Mouse (Mus musculus): Measurements from ENCODE around the gene Tex22. TPM values are rescaled to one million over a fixed set of nuclear protein-coding genes. Genes with fewer than 3 reads are reported as not detected.

Gene Tex22
- polyA plus RNA-seq, 1 experiment from 2014 or later = not detected

- no peaks in the 10 kb centered on the region for H3K27me3 ChIP-seq (ENCODE audit: control insufficient read depth, insufficient read depth, low read length)
- no peak overlapping the region for H3K27ac ChIP-seq (ENCODE audit: low read depth, low read length)
- peak; percentile 29; the same call in 1 of the 2 replicates for ATAC-seq (ENCODE audit: low FRiP score, low TSS enrichment)
- H3K4me1 ChIP-seq (ENCODE audit: control insufficient read depth, insufficient read depth, low read length) = no peaks in the 10 kb centered on the region
- no peak overlapping the region for H3K4me3 ChIP-seq (ENCODE audit: low read length)
- H3K9ac ChIP-seq (ENCODE audit: low read depth, low read length) = no peak overlapping the region
- H3K9me3 ChIP-seq (ENCODE audit: control insufficient read depth, low read length) = no peaks in the 10 kb centered on the region
- H3K36me3 ChIP-seq (ENCODE audit: control insufficient read depth, insufficient read depth, low read length) = peaks cover 89% of the 10 kb centered on the region
- 85% methylated on average over 20 of the region's 20 CpGs for WGBS
- H3K4me2 ChIP-seq (replicated peaks; ENCODE audit: low read depth, low read length) = no peak overlapping the region
Observed at GRCm38 (mm10) chr12:113119516-113120410, 45.5 kb downstream of the Tex22 start.

GRCm38 (mm10) chr12:113124726-113125125 is 50.4 kb downstream of the Tex22 start:
- Histone ChIP-seq H3K4me1 (ENCODE audit: control insufficient read depth, insufficient read depth, low read length) (no peaks in the 10 kb centered on the region), H3K36me3 (ENCODE audit: control insufficient read depth, insufficient read depth, low read length) (peaks cover 97% of the 10 kb centered on the region), H3K27me3 (ENCODE audit: control insufficient read depth, insufficient read depth, low read length) (no peaks in the 10 kb centered on the region), H3K4me2 (replicated peaks; ENCODE audit: low read depth, low read length) (no peak overlapping the region), H3K9ac (ENCODE audit: low read depth, low read length) (no peak overlapping the region), H3K4me3 (ENCODE audit: low read length) (no peak overlapping the region), H3K27ac (ENCODE audit: low read depth, low read length) (no peak overlapping the region), H3K9me3 (ENCODE audit: control insufficient read depth, low read length) (no peaks in the 10 kb centered on the region)
- ATAC-seq (ENCODE audit: low FRiP score, low TSS enrichment) = no peak
- WGBS = 83% methylated on average over 6 of the region's 6 CpGs

GRCm38 (mm10) chr12:113130732-113131131 is 56.4 kb downstream of the Tex22 start:
- Histone ChIP-seq H3K9ac (ENCODE audit: low read depth, low read length) (no peak overlapping the region; the same call in 1 of the 2 replicates), H3K4me1 (ENCODE audit: control insufficient read depth, insufficient read depth, low read length) (no peaks in the 10 kb centered on the region), H3K36me3 (ENCODE audit: control insufficient read depth, insufficient read depth, low read length) (peaks cover 100% of the 10 kb centered on the region), H3K27ac (ENCODE audit: low read depth, low read length) (no peak overlapping the region), H3K9me3 (ENCODE audit: control insufficient read depth, low read length) (no peaks in the 10 kb centered on the region), H3K4me2 (replicated peaks; ENCODE audit: low read depth, low read length) (no peak overlapping the region), H3K4me3 (ENCODE audit: low read length) (no peak overlapping the region), H3K27me3 (ENCODE audit: control insufficient read depth, insufficient read depth, low read length) (no peaks in the 10 kb centered on the region)
- ATAC-seq (ENCODE audit: low FRiP score, low TSS enrichment) = no peak
- 95% methylated on average over 8 of the region's 8 CpGs for WGBS

- peaks cover 100% of the 10 kb centered on the region for H3K36me3 ChIP-seq (ENCODE audit: control insufficient read depth, insufficient read depth, low read length)
Observed at GRCm38 (mm10) chr12:113131601-113132000, 57.3 kb downstream of the Tex22 start.

GRCm38 (mm10) chr12:113132567-113132966 is 58.3 kb downstream of the Tex22 start:
- 90% methylated on average over 2 of the region's 2 CpGs for WGBS
- H3K36me3 ChIP-seq (ENCODE audit: control insufficient read depth, insufficient read depth, low read length) = peaks cover 100% of the 10 kb centered on the region
- no peak overlapping the region for H3K9ac ChIP-seq (ENCODE audit: low read depth, low read length)
- ATAC-seq (ENCODE audit: low FRiP score, low TSS enrichment) = no peak
- no peaks in the 10 kb centered on the region for H3K27me3 ChIP-seq (ENCODE audit: control insufficient read depth, insufficient read depth, low read length)
- no peak overlapping the region for H3K4me2 ChIP-seq (replicated peaks; ENCODE audit: low read depth, low read length)
- H3K4me3 ChIP-seq (ENCODE audit: low read length) = no peak overlapping the region
- H3K9me3 ChIP-seq (ENCODE audit: control insufficient read depth, low read length) = no peaks in the 10 kb centered on the region
- no peaks in the 10 kb centered on the region for H3K4me1 ChIP-seq (ENCODE audit: control insufficient read depth, insufficient read depth, low read length)
- no peak overlapping the region for H3K27ac ChIP-seq (ENCODE audit: low read depth, low read length)

More at GRCm38 (mm10) chr12:113131601-113132000, 57.3 kb downstream of the Tex22 start:
- WGBS = 99% methylated on average over 14 of the region's 14 CpGs
- H3K27me3 ChIP-seq (ENCODE audit: control insufficient read depth, insufficient read depth, low read length) = no peaks in the 10 kb centered on the region
- no peak overlapping the region for H3K4me2 ChIP-seq (replicated peaks; ENCODE audit: low read depth, low read length)
- ATAC-seq (ENCODE audit: low FRiP score, low TSS enrichment) = no peak
- no peaks in the 10 kb centered on the region for H3K4me1 ChIP-seq (ENCODE audit: control insufficient read depth, insufficient read depth, low read length)
- H3K4me3 ChIP-seq (ENCODE audit: low read length) = no peak overlapping the region
- no peak overlapping the region for H3K27ac ChIP-seq (ENCODE audit: low read depth, low read length)
- no peak overlapping the region for H3K9ac ChIP-seq (ENCODE audit: low read depth, low read length)
- no peaks in the 10 kb centered on the region for H3K9me3 ChIP-seq (ENCODE audit: control insufficient read depth, low read length)

GRCm38 (mm10) chr12:113133260-113133659 is 59.0 kb downstream of the Tex22 start:
- H3K4me3 ChIP-seq (ENCODE audit: low read length) = no peak overlapping the region
- ATAC-seq (ENCODE audit: low FRiP score, low TSS enrichment) = no peak
- no peaks in the 10 kb centered on the region for H3K4me1 ChIP-seq (ENCODE audit: control insufficient read depth, insufficient read depth, low read length)
- H3K27me3 ChIP-seq (ENCODE audit: control insufficient read depth, insufficient read depth, low read length) = no peaks in the 10 kb centered on the region
- H3K9ac ChIP-seq (ENCODE audit: low read depth, low read length) = no peak overlapping the region
- H3K27ac ChIP-seq (ENCODE audit: low read depth, low read length) = no peak overlapping the region
- H3K9me3 ChIP-seq (ENCODE audit: control insufficient read depth, low read length) = no peaks in the 10 kb centered on the region
- H3K4me2 ChIP-seq (replicated peaks; ENCODE audit: low read depth, low read length) = no peak overlapping the region
- WGBS = 95% methylated on average over 9 of the region's 9 CpGs
- H3K36me3 ChIP-seq (ENCODE audit: control insufficient read depth, insufficient read depth, low read length) = peaks cover 100% of the 10 kb centered on the region

GRCm38 (mm10) chr12:113133861-113134403 is 59.6 kb downstream of the Tex22 start:
- WGBS = 79% methylated on average over 5 of the region's 5 CpGs
- Histone ChIP-seq H3K27me3 (ENCODE audit: control insufficient read depth, insufficient read depth, low read length) (no peaks in the 10 kb centered on the region), H3K9ac (ENCODE audit: low read depth, low read length) (no peak overlapping the region), H3K4me1 (ENCODE audit: control insufficient read depth, insufficient read depth, low read length) (peaks cover 5% of the 10 kb centered on the region; the same call in 1 of the 2 replicates), H3K4me3 (ENCODE audit: low read length) (no peak overlapping the region), H3K4me2 (replicated peaks; ENCODE audit: low read depth, low read length) (no peak overlapping the region), H3K27ac (ENCODE audit: low read depth, low read length) (no peak overlapping the region), H3K36me3 (ENCODE audit: control insufficient read depth, insufficient read depth, low read length) (peaks cover 99% of the 10 kb centered on the region), H3K9me3 (ENCODE audit: control insufficient read depth, low read length) (no peaks in the 10 kb centered on the region)
- ATAC-seq (ENCODE audit: low FRiP score, low TSS enrichment) = no peak

- Histone ChIP-seq H3K9ac (ENCODE audit: low read depth, low read length) (no peak overlapping the region), H3K27me3 (ENCODE audit: control insufficient read depth, insufficient read depth, low read length) (no peaks in the 10 kb centered on the region), H3K27ac (ENCODE audit: low read depth, low read length) (no peak overlapping the region), H3K4me1 (ENCODE audit: control insufficient read depth, insufficient read depth, low read length) (peaks cover 10% of the 10 kb centered on the region; the same call in 1 of the 2 replicates), H3K4me3 (ENCODE audit: low read length) (no peak overlapping the region), H3K4me2 (replicated peaks; ENCODE audit: low read depth, low read length) (no peak overlapping the region), H3K36me3 (ENCODE audit: control insufficient read depth, insufficient read depth, low read length) (peaks cover 93% of the 10 kb centered on the region), H3K9me3 (ENCODE audit: control insufficient read depth, low read length) (no peaks in the 10 kb centered on the region)
- 94% methylated on average over 4 of the region's 4 CpGs for WGBS
- ATAC-seq (ENCODE audit: low FRiP score, low TSS enrichment) = no peak
Observed at GRCm38 (mm10) chr12:113134502-113134901, 60.2 kb downstream of the Tex22 start.

GRCm38 (mm10) chr12:113135401-113135800 is 61.1 kb downstream of the Tex22 start:
- no peak overlapping the region for H3K27ac ChIP-seq (ENCODE audit: low read depth, low read length)
- no peak overlapping the region for H3K9ac ChIP-seq (ENCODE audit: low read depth, low read length)
- WGBS = 87% methylated on average over 7 of the region's 7 CpGs
- H3K9me3 ChIP-seq (ENCODE audit: control insufficient read depth, low read length) = no peaks in the 10 kb centered on the region
- peaks cover 14% of the 10 kb centered on the region; the same call in 1 of the 2 replicates for H3K4me1 ChIP-seq (ENCODE audit: control insufficient read depth, insufficient read depth, low read length)
- ATAC-seq (ENCODE audit: low FRiP score, low TSS enrichment) = no peak
- H3K36me3 ChIP-seq (ENCODE audit: control insufficient read depth, insufficient read depth, low read length) = peaks cover 84% of the 10 kb centered on the region
- no peak overlapping the region for H3K4me2 ChIP-seq (replicated peaks; ENCODE audit: low read depth, low read length)
- H3K27me3 ChIP-seq (ENCODE audit: control insufficient read depth, insufficient read depth, low read length) = 0 out of 2 replicates have a peak, but pooled peaks cover under 1% of the 10 kb centered on the region
- no peak overlapping the region for H3K4me3 ChIP-seq (ENCODE audit: low read length)
